ENCODE assay signal across 8 mouse cellular contexts in genomic region chr12:89134333-89134732, GRCm38 (mm10).
DNase-seq lines count a peak whose midpoint lies in the region; ATAC-seq and TF ChIP-seq lines count a peak whose summit lies in the region.
"Had no signal": no experiment of that assay in that cellular context is flagged by ENCODE, and none has a peak within 500 bp of the region (broad histone marks: within the 10 kb centered on the region; RNA-seq: fewer than 3 reads in every experiment).

No protein-coding gene starts in this region.

- peak; percentile 74 for TF ChIP-seq CTCF in kidney, adult 2 months (conservative IDR thresholded peaks at IDR 0.05; ENCODE audit: insufficient read depth, insufficient read length, low read depth, low read length)
- TF ChIP-seq CTCF in G1E (IDR thresholded peaks at IDR 0.05; ENCODE audit: low read depth, low read length) = peak; percentile 66

- H3K27ac ChIP-seq in kidney, adult 2 months (ENCODE audit: insufficient read depth, low read depth, low read length) = no peak overlapping the region
- H3K27ac ChIP-seq in kidney, embryonic 14.5 days (ENCODE audit: low read depth, low read length) = no peak overlapping the region
- no peak overlapping the region for H3K27ac ChIP-seq in liver, embryonic 13.5 days
- H3K27ac ChIP-seq: neural tube, embryonic 13.5 days had no signal

- H3K9me3 ChIP-seq in kidney, embryonic 14.5 days (ENCODE audit: control insufficient read depth, low read length) = no peaks in the 10 kb centered on the region
- no peaks in the 10 kb centered on the region for H3K9me3 ChIP-seq in G1E (replicated peaks)
- no peaks in the 10 kb centered on the region for H3K9me3 ChIP-seq in liver, embryonic 13.5 days (replicated peaks)
- H3K9me3 ChIP-seq: neural tube, embryonic 13.5 days had no signal

- no peak for TF ChIP-seq POLR2A in kidney, adult 2 months (IDR thresholded peaks at IDR 0.05; ENCODE audit: low read depth, low read length)

- no peak overlapping the region for H3K9ac ChIP-seq in kidney, embryonic 14.5 days (ENCODE audit: low read depth, low read length)
- no peak overlapping the region for H3K9ac ChIP-seq in liver, embryonic 13.5 days
- H3K9ac ChIP-seq: neural tube, embryonic 13.5 days had no signal

- H3K4me1 ChIP-seq in kidney, adult 2 months (ENCODE audit: control insufficient read depth, insufficient read depth, low read length) = no peaks in the 10 kb centered on the region
- no peaks in the 10 kb centered on the region for H3K4me1 ChIP-seq in kidney, embryonic 14.5 days (ENCODE audit: control insufficient read depth, insufficient read depth, low read length)
- no peaks in the 10 kb centered on the region for H3K4me1 ChIP-seq in G1E (ENCODE audit: insufficient read depth, low read depth, low read length)
- H3K4me1 ChIP-seq in liver, embryonic 13.5 days (replicated peaks) = no peaks in the 10 kb centered on the region

- no peaks in the 10 kb centered on the region for H3K36me3 ChIP-seq in kidney, adult 2 months (ENCODE audit: control insufficient read depth, insufficient read depth, low read length)
- no peaks in the 10 kb centered on the region for H3K36me3 ChIP-seq in kidney, embryonic 14.5 days (ENCODE audit: control insufficient read depth, insufficient read depth, low read length)
- no peaks in the 10 kb centered on the region for H3K36me3 ChIP-seq in G1E (replicated peaks)
- no peaks in the 10 kb centered on the region for H3K36me3 ChIP-seq in liver, embryonic 13.5 days
- H3K36me3 ChIP-seq: neural tube, embryonic 13.5 days had no signal

- H3K4me2 ChIP-seq in kidney, embryonic 14.5 days (replicated peaks; ENCODE audit: low read depth, low read length) = no peak overlapping the region
- H3K4me2 ChIP-seq in liver, embryonic 13.5 days = no peak overlapping the region
- H3K4me2 ChIP-seq: neural tube, embryonic 13.5 days had no signal

- 79% methylated on average over 2 of the region's 2 CpGs for WGBS in kidney, adult 2 months
- WGBS in kidney, embryonic 14.5 days = 69% methylated on average over 2 of the region's 2 CpGs
- 64% methylated on average over 2 of the region's 2 CpGs for WGBS in liver, embryonic 13.5 days (ENCODE audit: insufficient replicate concordance)

- no peaks in the 10 kb centered on the region for H3K27me3 ChIP-seq in kidney, adult 2 months (replicated peaks; ENCODE audit: control insufficient read depth, insufficient read depth, low read length)
- no peaks in the 10 kb centered on the region for H3K27me3 ChIP-seq in kidney, embryonic 14.5 days (ENCODE audit: control insufficient read depth, insufficient read depth, low read length)
- peaks cover 4% of the 10 kb centered on the region; the same call in 1 of the 2 replicates for H3K27me3 ChIP-seq in G1E (ENCODE audit: insufficient read depth, low read length)
- no peaks in the 10 kb centered on the region for H3K27me3 ChIP-seq in liver, embryonic 13.5 days
- H3K27me3 ChIP-seq: neural tube, embryonic 13.5 days had no signal

- ATAC-seq in kidney, embryonic 14.5 days (ENCODE audit: low FRiP score, low TSS enrichment) = no peak
- ATAC-seq in G1E (ENCODE audit: extremely low read depth, insufficient number of reproducible peaks, low FRiP score, poor library complexity, severe bottlenecking) = peak; percentile 65; the same call in 1 of the 2 replicates
- ATAC-seq in liver, embryonic 13.5 days (ENCODE audit: low read depth) = no peak

- H3K4me3 ChIP-seq in kidney, adult 2 months (ENCODE audit: insufficient read depth, low read depth, low read length) = no peak overlapping the region
- no peak overlapping the region for H3K4me3 ChIP-seq in kidney, embryonic 14.5 days (ENCODE audit: low read length)
- H3K4me3 ChIP-seq in G1E (ENCODE audit: low read depth, low read length) = no peak overlapping the region
- no peak overlapping the region for H3K4me3 ChIP-seq in liver, embryonic 13.5 days (replicated peaks)
- H3K4me3 ChIP-seq: neural tube, embryonic 13.5 days had no signal

- peak; percentile 41 for DNase-seq in kidney, adult 2 months
- DNase-seq in G1E (ENCODE audit: low spot score) = peak; percentile 23
- DNase-seq in c-Kit-negative CD71-positive TER-119-positive erythroid progenitor cells, embryonic 14.5 days (ENCODE audit: low read depth, low spot score) = peak; percentile 22
- DNase-seq in liver, embryonic 13.5 days = peak; percentile 7
- no peak for DNase-seq in spleen, postnatal 4 days (ENCODE audit: low spot score in 2 of 2)
- DNase-seq in left cerebral cortex, adult 9 months (ENCODE audit: low spot score in 2 of 2) = no peak

Comparison
In these comparisons a context has a peak if more than half of its experiments do, and no peak if none do; other contexts are left out.
1. DNase-seq: peak in kidney, adult 2 months (single experiment), G1E (single experiment), c-Kit-negative CD71-positive TER-119-positive erythroid progenitor cells, embryonic 14.5 days (single experiment) and liver, embryonic 13.5 days (single experiment); none in spleen, postnatal 4 days (0 of 2) and left cerebral cortex, adult 9 months (0 of 2).